In genomic region chr6:90508197-90508624, GRCm38 (mm10) we compare ENCODE assay signal across 9 mouse cellular contexts. TPM values are rescaled to one million over a fixed set of nuclear protein-coding genes. Genes with fewer than 3 reads are reported as not detected.
A peak's percentile ranks its signal among the peaks of the same experiment; 100 is the strongest.
DNase-seq lines count a peak whose midpoint lies in the region; ATAC-seq and TF ChIP-seq lines count a peak whose summit lies in the region.
"Had no signal": no experiment of that assay in that cellular context is flagged by ENCODE, and none has a peak within 500 bp of the region (broad histone marks: within the 10 kb centered on the region; RNA-seq: fewer than 3 reads in every experiment).

No protein-coding gene starts in this region.

- in situ Hi-C loops in ES-E14 (cut with MboI; ENCODE audit: low sequenced_read_pairs in 2 of 2, unreplicated experiment in 2 of 2): no loop called here

- H3K4me3 ChIP-seq in ES-E14 (ENCODE audit: insufficient read depth in 1 of 2, low read depth in 1 of 2, low read length in 2 of 2, poor library complexity in 1 of 2, severe bottlenecking in 1 of 2): no peak overlapping the region
- H3K4me3 ChIP-seq in hindbrain, embryonic 13.5 days: no peak overlapping the region
- H3K4me3 ChIP-seq in midbrain, postnatal 0 days (ENCODE audit: low read depth, low read length): no peak overlapping the region
- H3K4me3 ChIP-seq: midbrain, embryonic 12.5 days had no signal

- H3K4me2 ChIP-seq in hindbrain, embryonic 13.5 days: no peak overlapping the region
- no peak overlapping the region for H3K4me2 ChIP-seq in midbrain, postnatal 0 days (ENCODE audit: low read depth, low read length, poor library complexity, severe bottlenecking)
- H3K4me2 ChIP-seq: midbrain, embryonic 12.5 days had no signal

- no peaks in the 10 kb centered on the region for H3K9me3 ChIP-seq in ES-E14 (ENCODE audit: control insufficient read depth, insufficient read depth, low read depth, low read length)
- no peaks in the 10 kb centered on the region for H3K9me3 ChIP-seq in hindbrain, embryonic 13.5 days
- no peaks in the 10 kb centered on the region for H3K9me3 ChIP-seq in midbrain, postnatal 0 days (ENCODE audit: low read length)
- H3K9me3 ChIP-seq: midbrain, embryonic 12.5 days had no signal

- peak overlapping the region; percentile 44 for H3K9ac ChIP-seq in ES-E14 (ENCODE audit: insufficient read depth, low read depth, low read length, poor library complexity, severe bottlenecking)
- no peak overlapping the region for H3K9ac ChIP-seq in hindbrain, embryonic 13.5 days
- no peak overlapping the region for H3K9ac ChIP-seq in midbrain, postnatal 0 days (replicated peaks; ENCODE audit: low read length, poor library complexity, severe bottlenecking)
- H3K9ac ChIP-seq: midbrain, embryonic 12.5 days had no signal

- no peaks in the 10 kb centered on the region for H3K36me3 ChIP-seq in ES-E14 (ENCODE audit: control insufficient read depth, insufficient read depth, low read length, poor library complexity, severe bottlenecking)
- H3K36me3 ChIP-seq in hindbrain, embryonic 13.5 days: no peaks in the 10 kb centered on the region
- H3K36me3 ChIP-seq in midbrain, postnatal 0 days (ENCODE audit: insufficient read depth, low read length): no peaks in the 10 kb centered on the region
- H3K36me3 ChIP-seq: midbrain, embryonic 12.5 days had no signal

- 36% methylated on average over 4 of the region's 4 CpGs for WGBS in hindbrain, embryonic 13.5 days
- 49% methylated on average over 4 of the region's 4 CpGs for WGBS in midbrain, postnatal 0 days

- ATAC-seq in hindbrain, embryonic 13.5 days (ENCODE audit: low FRiP score): 0 out of 2 replicates have a peak, but pooled peaks have one; percentile 64
- ATAC-seq in midbrain, postnatal 0 days (ENCODE audit: low FRiP score): peak; percentile 54; the same call in 1 of the 2 replicates
- ATAC-seq in erythroblast, adult 5-6 weeks (replicated peaks; ENCODE audit: low FRiP score, poor library complexity, severe bottlenecking): no peak
- ATAC-seq in inflammation-experienced regulatory T-cells, adult 6 months: no peak

- peak overlapping the region; percentile 51 for H3K27ac ChIP-seq in ES-E14 (ENCODE audit: insufficient read depth, low read depth, low read length, poor library complexity, severe bottlenecking)
- peak overlapping the region; percentile 74 for H3K27ac ChIP-seq in hindbrain, embryonic 13.5 days
- H3K27ac ChIP-seq in midbrain, postnatal 0 days (ENCODE audit: low read depth, low read length): peak overlapping the region; percentile 13; the same call in 1 of the 2 replicates
- H3K27ac ChIP-seq: midbrain, embryonic 12.5 days had no signal

- no peaks in the 10 kb centered on the region for H3K27me3 ChIP-seq in hindbrain, embryonic 13.5 days
- no peaks in the 10 kb centered on the region for H3K27me3 ChIP-seq in midbrain, postnatal 0 days (ENCODE audit: insufficient read depth, low read length)
- H3K27me3 ChIP-seq: midbrain, embryonic 12.5 days had no signal

- TF ChIP-seq CTCF in midbrain, postnatal 0 days (IDR thresholded peaks at IDR 0.05): no peak

- peaks cover 5 to 30% of the 10 kb centered on the region in 2 experiments for H3K4me1 ChIP-seq in ES-E14 (ENCODE audit: control insufficient read depth in 2 of 2, insufficient read depth in 2 of 2, low read length in 2 of 2, poor library complexity in 1 of 2)
- H3K4me1 ChIP-seq in hindbrain, embryonic 13.5 days (replicated peaks): peaks cover 26% of the 10 kb centered on the region
- H3K4me1 ChIP-seq in midbrain, postnatal 0 days (ENCODE audit: insufficient read depth, low read length): no peaks in the 10 kb centered on the region

- intact Hi-C loops in left cerebral cortex, postnatal 4 days (cut with DNase I): no loop called here

- DNase-seq in ES-E14 (ENCODE audit: low read depth, low spot score) (peak; percentile 66), adipocyte (ENCODE audit: low spot score) (peak; percentile 63)
- peak; percentile 81 for DNase-seq in gastrocnemius, adult 18-20 months (ENCODE audit: low spot score)
- peak; percentile 50 for DNase-seq in left cerebral cortex, postnatal 4 days
- peak; percentile 48 for DNase-seq in midbrain, postnatal 0 days (ENCODE audit: low spot score)

TF ChIP-seq in ES-E14, 5 proteins besides CTCF, POLR2A, EP300 and RAD21:
- no peak for TF ChIP-seq ZNF384 (IDR thresholded peaks at IDR 0.05; ENCODE audit: low read depth, low read length)
- TF ChIP-seq CHD2 (IDR thresholded peaks at IDR 0.05; ENCODE audit: low read depth, low read length): peak; percentile 64; the same call in 1 of the 2 replicates
- TF ChIP-seq ZC3H11A (IDR thresholded peaks at IDR 0.05; ENCODE audit: borderline replicate concordance, low read depth, low read length): no peak
- TF ChIP-seq HCFC1 (IDR thresholded peaks at IDR 0.05; ENCODE audit: borderline replicate concordance, insufficient read depth, low read length): no peak
- no peak for TF ChIP-seq MAFK (IDR thresholded peaks at IDR 0.05; ENCODE audit: insufficient read depth, low read depth, low read length)

RNA-seq across cellular contexts. Expression of gene Aldh1l1, which starts 22.0 kb away (rescaled TPM):
- 3.9 and 4.0 TPM in 2 replicates for total RNA-seq in ES-E14 (2012; rRNA removed)
- 1 to 10 TPM; 3.5 to 4.2 TPM for total RNA-seq in gastrocnemius, adult 18-20 months (2021)
- 44.8 and 45.3 TPM in 2 replicates for polyA plus RNA-seq in hindbrain, embryonic 13.5 days (2015; fragmentation: Nextera tagmentation; extraction: Ambion mirVana)
- total RNA-seq in left cerebral cortex, postnatal 4 days (2021): 10 to 100 TPM; 56.1 to 57.5 TPM
- total RNA-seq in midbrain, postnatal 0 days (2014; rRNA removed): 111 and 125 TPM in 2 replicates
- polyA plus RNA-seq in midbrain, postnatal 0 days (2015; fragmentation: Nextera tagmentation; extraction: Ambion mirVana): 83.8 and 101 TPM in 2 replicates
- total RNA-seq in erythroblast, adult 5-6 weeks (2015; ENCODE audit: low replicate concordance): not detected in 2 replicates
- 1.2 TPM in 1 of 2 replicates, not detected in the other for total RNA-seq in erythroblast, adult 5-6 weeks (2017; ENCODE audit: low replicate concordance)
- polyA plus RNA-seq in inflammation-experienced regulatory T-cells, adult 6 months (2017; shearing (Covaris generic)): under 1 TPM in 2 of 3 experiments, not detected in 1; 0.34 to 0.77 TPM

RNA-seq across cellular contexts. Expression of gene Klf15, which starts 45.8 kb away (rescaled TPM):
- total RNA-seq in ES-E14 (2012; rRNA removed): 6.4 and 11.3 TPM in 2 replicates
- 10 to 100 TPM; 33.8 to 73.0 TPM for total RNA-seq in gastrocnemius, adult 18-20 months (2021)
- polyA plus RNA-seq in hindbrain, embryonic 13.5 days (2015; fragmentation: Nextera tagmentation; extraction: Ambion mirVana): 10.2 and 10.5 TPM in 2 replicates
- total RNA-seq in left cerebral cortex, postnatal 4 days (2021): 10 to 100 TPM; 11.7 to 12.3 TPM
- 34.2 and 35.1 TPM in 2 replicates for total RNA-seq in midbrain, postnatal 0 days (2014; rRNA removed)
- polyA plus RNA-seq in midbrain, postnatal 0 days (2015; fragmentation: Nextera tagmentation; extraction: Ambion mirVana): 20.6 and 22.3 TPM in 2 replicates
- not detected in 2 replicates for total RNA-seq in erythroblast, adult 5-6 weeks (2015; ENCODE audit: low replicate concordance)
- 0.42 and 0.43 TPM in 2 replicates for total RNA-seq in erythroblast, adult 5-6 weeks (2017; ENCODE audit: low replicate concordance)
- polyA plus RNA-seq in inflammation-experienced regulatory T-cells, adult 6 months (2017; shearing (Covaris generic)): not detected

Comparison
In these comparisons a context has a peak if more than half of its experiments do, and no peak if none do; other contexts are left out.
1. H3K27ac ChIP-seq: peak in every context shown above with its lines; median percentile 74 in hindbrain, embryonic 13.5 days; 51 in ES-E14; 13 in midbrain, postnatal 0 days.
2. ATAC-seq: peak in hindbrain, embryonic 13.5 days (single experiment) and midbrain, postnatal 0 days (single experiment); none in erythroblast, adult 5-6 weeks (single experiment) and inflammation-experienced regulatory T-cells, adult 6 months (single experiment).
3. RNA of gene Aldh1l1, which starts 22.0 kb away (total RNA-seq): 111 to 125 TPM in midbrain, postnatal 0 days and 56.1 to 57.5 TPM in left cerebral cortex, postnatal 4 days; 3.5 to 4.2 TPM in gastrocnemius, adult 18-20 months, 3.9 to 4.0 TPM in ES-E14 and 1.2 TPM in erythroblast, adult 5-6 weeks; every median in the first group is over 10 times any median in the second.
4. Peak in every context shown above with its lines, with median percentiles within 50 percentile points of each other: DNase-seq.